Mouse (Mus musculus) inflammation-experienced regulatory T-cells (primary cell): ENCODE measurements around the gene Gm36028. TPM values are rescaled to one million over a fixed set of nuclear protein-coding genes. Genes with fewer than 3 reads are reported as not detected.

Experiments used
- polyA plus RNA-seq, 2 experiments: library from polyadenylated mRNA; unstranded; fragments of 100-300 nt; shearing (Covaris generic); gene quantifications; one replicate each; pipeline ENCODE4 v1.2.1; 2017

Gm36028 gene
- polyA plus RNA-seq: under 1 TPM in 1 of 2 experiments, not detected in 1; 0.14 TPM

DNA sequence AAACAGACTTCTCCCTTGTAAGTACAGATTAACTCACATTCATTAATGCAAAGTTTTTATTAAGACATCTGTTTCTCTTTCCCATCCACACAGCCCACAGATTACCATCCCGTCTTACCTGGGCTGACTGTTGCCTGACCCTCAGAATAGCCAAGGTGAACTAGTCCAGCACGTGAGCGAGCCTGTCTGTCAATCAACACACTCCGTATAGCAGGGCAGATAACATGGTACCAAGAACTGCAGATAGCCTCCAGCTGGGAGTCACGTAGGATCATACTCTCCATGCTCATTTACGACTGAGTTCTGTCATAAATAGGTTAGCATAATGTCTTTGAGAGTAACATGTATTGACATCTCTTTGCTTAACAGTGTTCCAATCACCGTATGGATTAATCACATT, at the start of gene Gm36028:
Gene Gm36028 (minus strand): TSS at position 118 of the 400 bp plus-strand sequence.

DNA sequence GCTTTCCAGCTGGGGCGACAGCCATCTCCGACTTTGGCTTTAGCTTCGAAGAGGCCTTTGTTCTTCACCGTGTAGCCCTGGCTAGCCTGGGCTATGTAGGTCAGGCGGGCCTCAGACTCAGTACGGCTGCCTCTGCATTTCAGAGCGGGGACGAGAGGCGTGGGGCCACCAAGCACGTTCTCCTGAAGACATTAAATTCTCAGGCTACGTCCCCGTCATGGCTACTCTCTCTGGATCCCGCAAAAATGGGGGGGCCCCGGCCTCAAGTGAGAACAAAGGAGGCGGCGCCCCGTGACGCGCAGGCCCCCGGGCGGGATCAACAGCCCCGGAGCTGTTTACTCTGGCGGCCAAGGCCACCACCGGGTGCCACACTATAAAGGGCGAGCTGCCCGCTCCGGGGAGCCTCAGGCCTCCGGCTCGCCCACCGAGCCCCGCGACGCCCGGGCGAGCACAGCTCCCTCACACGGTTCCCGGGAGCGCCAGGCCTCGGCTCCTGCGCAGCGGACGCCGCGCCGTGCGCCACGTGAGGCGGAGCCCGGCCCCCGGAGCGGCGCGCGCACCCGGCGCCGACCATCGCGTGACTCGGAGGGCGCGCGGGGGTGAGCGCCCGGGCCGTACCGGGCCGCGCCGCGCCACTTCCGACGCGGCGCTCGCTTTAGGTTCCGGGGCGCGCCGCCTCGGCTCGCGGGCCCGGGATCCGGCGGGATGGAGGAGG, 7.0 kb upstream of the Gm36028 start, which contains the start of gene Lrrc58:
Gene Lrrc58 (plus strand): TSS at position 599 of the 715 bp plus-strand sequence.

Other genes starting within 250 kb of the Gm36028 start
- gene Ndufb4, start 206.7 kb downstream of the Gm36028 start, polyA plus RNA-seq: 10 to 100 TPM; 57.6 to 62.0 TPM
- 1 to 10 TPM in 1 of 2 experiments, under 1 TPM in 1; 0.74 to 5.6 TPM for gene Fstl1, start 84.3 kb downstream of the Gm36028 start, polyA plus RNA-seq
- gene Lrrc58, start 7.2 kb upstream of the Gm36028 start, polyA plus RNA-seq: 10 to 100 TPM; 19.4 to 20.9 TPM
- gene Gpr156, start 55.4 kb upstream of the Gm36028 start, polyA plus RNA-seq: under 1 TPM; 0.06 to 0.10 TPM
- gene Gsk3b, start 227.9 kb upstream of the Gm36028 start, polyA plus RNA-seq: 10 to 100 TPM; 41.2 to 53.4 TPM